Mouse (Mus musculus) limb, embryonic 15.5 days (tissue): ENCODE data around the gene Rgs6. TPM values are rescaled to one million over a fixed set of nuclear protein-coding genes. Genes with fewer than 3 reads are reported as not detected.

Source experiments
- ATAC-seq: fragments of 200-750 bp; cut with Nextera tagmentation; 2 replicates; pipeline ENCODE4 v1.8.0; 2017; ENCODE audit warnings: low read depth, moderate TSS enrichment; ENCODE audit not compliant: insufficient number of reproducible peaks, low FRiP score, low TSS enrichment
- H3K27ac ChIP-seq: fragments of 300-500 bp; sonication (generic); 2 replicates; pipeline ENCODE4 v1.5.1; 2015; ENCODE audit warnings: moderate library complexity, mild to moderate bottlenecking, inconsistent platforms
- H3K27me3 ChIP-seq: fragments of 300-500 bp; sonication (generic); 2 replicates; pipeline ENCODE4 v1.6.1; 2015; ENCODE audit warnings: inconsistent platforms
- H3K36me3 ChIP-seq: fragments of 300-500 bp; sonication (generic); 2 replicates; pipeline ENCODE4 v1.6.1; 2015; ENCODE audit warnings: inconsistent platforms
- H3K4me1 ChIP-seq: fragments of 300-500 bp; sonication (generic); 2 replicates; pipeline ENCODE4 v1.6.1; 2015; ENCODE audit warnings: inconsistent platforms
- H3K4me2 ChIP-seq: fragments of 300-500 bp; sonication (generic); 2 replicates; pipeline ENCODE4 v1.6.1; 2015; ENCODE audit warnings: mild to moderate bottlenecking, inconsistent platforms
- H3K4me3 ChIP-seq: fragments of 300-500 bp; sonication (generic); 2 replicates; pipeline ENCODE4 v1.5.1; 2015; ENCODE audit warnings: mild to moderate bottlenecking, inconsistent platforms
- H3K9ac ChIP-seq: fragments of 300-500 bp; sonication (generic); 2 replicates; pipeline ENCODE4 v1.6.1; 2015; ENCODE audit warnings: inconsistent platforms
- H3K9me3 ChIP-seq: fragments of 300-500 bp; sonication (generic); 2 replicates; pipeline ENCODE4 v1.6.1; 2016; ENCODE audit warnings: inconsistent platforms
- WGBS: fragments of 180-500 bp; shearing (Covaris S2); methylation state at CpG from one replicate; pipeline ENCODE4 v1.1.7; 2015; 5-methylcytosine and 5-hydroxymethylcytosine counted together
- polyA plus RNA-seq: library from polyadenylated mRNA; unstranded; fragments of >200 nt; fragmentation: Nextera tagmentation; extraction: Ambion mirVana; gene quantifications from 2 replicates; pipeline ENCODE4 v1.2.1, GENCODE M21; 2015

The Rgs6 gene
- polyA plus RNA-seq, 1 experiment from 2014 or later: 1.9 TPM

- WGBS: 77% methylated on average over 3 of the region's 3 CpGs
- H3K27me3 ChIP-seq: peaks cover 6% of the 10 kb centered on the region; the same call in 1 of the 2 replicates
- no peak for ATAC-seq
- H3K4me2 ChIP-seq: no peak overlapping the region
- no peak overlapping the region for H3K27ac ChIP-seq
- H3K4me3 ChIP-seq: no peak overlapping the region
- no peaks in the 10 kb centered on the region for H3K9me3 ChIP-seq
- H3K36me3 ChIP-seq: no peaks in the 10 kb centered on the region
- H3K9ac ChIP-seq: no peak overlapping the region
- H3K4me1 ChIP-seq: no peaks in the 10 kb centered on the region
Observed at GRCm38 (mm10) chr12:83110711-83111110, 522.6 kb downstream of the Rgs6 start.

- Histone ChIP-seq H3K4me2 (no peak overlapping the region), H3K4me1 (no peaks in the 10 kb centered on the region), H3K4me3 (no peak overlapping the region), H3K27ac (no peak overlapping the region), H3K27me3 (peaks cover 6% of the 10 kb centered on the region; the same call in 1 of the 2 replicates), H3K9ac (no peak overlapping the region), H3K9me3 (no peaks in the 10 kb centered on the region), H3K36me3 (no peaks in the 10 kb centered on the region)
- WGBS: 83% methylated on average over 5 of the region's 5 CpGs
- no peak for ATAC-seq
Observed at GRCm38 (mm10) chr12:83112283-83112682, 524.2 kb downstream of the Rgs6 start.

- H3K4me2 ChIP-seq: no peak overlapping the region
- H3K36me3 ChIP-seq: no peaks in the 10 kb centered on the region
- WGBS: 79% methylated on average over 6 of the region's 6 CpGs
- no peak overlapping the region for H3K4me3 ChIP-seq
- no peaks in the 10 kb centered on the region for H3K4me1 ChIP-seq
- no peak overlapping the region for H3K9ac ChIP-seq
- no peaks in the 10 kb centered on the region for H3K9me3 ChIP-seq
- peaks cover 6% of the 10 kb centered on the region; the same call in 1 of the 2 replicates for H3K27me3 ChIP-seq
- H3K27ac ChIP-seq: no peak overlapping the region
- ATAC-seq: no peak
Observed at GRCm38 (mm10) chr12:83112901-83113628, 525.0 kb downstream of the Rgs6 start.

- Histone ChIP-seq H3K9ac (no peak overlapping the region), H3K4me2 (no peak overlapping the region), H3K36me3 (no peaks in the 10 kb centered on the region), H3K4me1 (no peaks in the 10 kb centered on the region), H3K27ac (no peak overlapping the region), H3K27me3 (peaks cover 6% of the 10 kb centered on the region; the same call in 1 of the 2 replicates), H3K4me3 (no peak overlapping the region), H3K9me3 (no peaks in the 10 kb centered on the region)
- 32% methylated on average over 3 of the region's 3 CpGs for WGBS
- no peak for ATAC-seq
Observed at GRCm38 (mm10) chr12:83113971-83114370, 525.9 kb downstream of the Rgs6 start.

- Histone ChIP-seq H3K27me3 (peaks cover 6% of the 10 kb centered on the region; the same call in 1 of the 2 replicates), H3K27ac (no peak overlapping the region), H3K9me3 (no peaks in the 10 kb centered on the region), H3K4me2 (no peak overlapping the region), H3K4me1 (no peaks in the 10 kb centered on the region), H3K9ac (no peak overlapping the region), H3K36me3 (no peaks in the 10 kb centered on the region), H3K4me3 (no peak overlapping the region)
- WGBS: 42% methylated on average over 5 of the region's 5 CpGs
- ATAC-seq: no peak
Observed at GRCm38 (mm10) chr12:83114396-83115053, 526.4 kb downstream of the Rgs6 start.

GRCm38 (mm10) chr12:83124111-83124510 is 536.0 kb downstream of the Rgs6 start:
- Histone ChIP-seq H3K9ac (no peak overlapping the region), H3K4me1 (0 out of 2 replicates have a peak, but pooled peaks cover 2% of the 10 kb centered on the region), H3K9me3 (no peaks in the 10 kb centered on the region), H3K36me3 (no peaks in the 10 kb centered on the region), H3K4me2 (no peak overlapping the region), H3K4me3 (no peak overlapping the region), H3K27me3 (no peaks in the 10 kb centered on the region), H3K27ac (no peak overlapping the region)
- ATAC-seq: no peak
- 79% methylated on average over 3 of the region's 3 CpGs for WGBS

GRCm38 (mm10) chr12:83125284-83125683 is 537.2 kb downstream of the Rgs6 start:
- 78% methylated on average over 4 of the region's 4 CpGs for WGBS

GRCm38 (mm10) chr12:83126923-83127322 is 538.8 kb downstream of the Rgs6 start:
- H3K4me1 ChIP-seq: 0 out of 2 replicates have a peak, but pooled peaks cover 2% of the 10 kb centered on the region
- WGBS: 76% methylated on average over 7 of the region's 7 CpGs
- H3K36me3 ChIP-seq: no peaks in the 10 kb centered on the region
- no peaks in the 10 kb centered on the region for H3K9me3 ChIP-seq
- H3K4me3 ChIP-seq: no peak overlapping the region
- ATAC-seq: no peak
- no peaks in the 10 kb centered on the region for H3K27me3 ChIP-seq
- H3K9ac ChIP-seq: no peak overlapping the region
- H3K4me2 ChIP-seq: no peak overlapping the region
- H3K27ac ChIP-seq: no peak overlapping the region

More at GRCm38 (mm10) chr12:83125284-83125683, 537.2 kb downstream of the Rgs6 start:
- no peak overlapping the region for H3K4me3 ChIP-seq
- no peaks in the 10 kb centered on the region for H3K27me3 ChIP-seq
- no peak overlapping the region for H3K4me2 ChIP-seq
- no peaks in the 10 kb centered on the region for H3K36me3 ChIP-seq
- no peak overlapping the region for H3K27ac ChIP-seq
- no peak for ATAC-seq
- H3K9ac ChIP-seq: no peak overlapping the region
- H3K4me1 ChIP-seq: 0 out of 2 replicates have a peak, but pooled peaks cover 2% of the 10 kb centered on the region
- H3K9me3 ChIP-seq: no peaks in the 10 kb centered on the region

GRCm38 (mm10) chr12:83127955-83128354 is 539.9 kb downstream of the Rgs6 start:
- Histone ChIP-seq H3K27me3 (no peaks in the 10 kb centered on the region), H3K4me2 (no peak overlapping the region), H3K36me3 (no peaks in the 10 kb centered on the region), H3K4me1 (0 out of 2 replicates have a peak, but pooled peaks cover 2% of the 10 kb centered on the region), H3K4me3 (no peak overlapping the region), H3K9me3 (no peaks in the 10 kb centered on the region), H3K9ac (no peak overlapping the region), H3K27ac (no peak overlapping the region)
- 43% methylated on average over 6 of the region's 6 CpGs for WGBS
- ATAC-seq: no peak

- Histone ChIP-seq H3K9ac (no peak overlapping the region), H3K27ac (no peak overlapping the region), H3K4me1 (peaks cover 3% of the 10 kb centered on the region; the same call in 1 of the 2 replicates), H3K27me3 (no peaks in the 10 kb centered on the region), H3K36me3 (no peaks in the 10 kb centered on the region), H3K4me2 (no peak overlapping the region), H3K9me3 (no peaks in the 10 kb centered on the region), H3K4me3 (no peak overlapping the region)
- WGBS: 78% methylated on average over 3 of the region's 3 CpGs
- ATAC-seq: no peak
Observed at GRCm38 (mm10) chr12:83128606-83129005, 540.5 kb downstream of the Rgs6 start.

- H3K9ac ChIP-seq: no peak overlapping the region
- no peaks in the 10 kb centered on the region for H3K9me3 ChIP-seq
- no peaks in the 10 kb centered on the region for H3K27me3 ChIP-seq
- no peak overlapping the region for H3K27ac ChIP-seq
- H3K4me3 ChIP-seq: no peak overlapping the region
- WGBS: 79% methylated on average over 4 of the region's 4 CpGs
- peaks cover 8% of the 10 kb centered on the region for H3K4me1 ChIP-seq
- ATAC-seq: no peak
- no peaks in the 10 kb centered on the region for H3K36me3 ChIP-seq
- no peak overlapping the region for H3K4me2 ChIP-seq
Observed at GRCm38 (mm10) chr12:83131405-83131804, 543.3 kb downstream of the Rgs6 start.

- peaks cover 10% of the 10 kb centered on the region for H3K4me1 ChIP-seq
- no peaks in the 10 kb centered on the region for H3K27me3 ChIP-seq
- no peak overlapping the region for H3K4me2 ChIP-seq
- no peaks in the 10 kb centered on the region for H3K9me3 ChIP-seq
- no peak overlapping the region for H3K27ac ChIP-seq
- ATAC-seq: no peak
- H3K4me3 ChIP-seq: no peak overlapping the region
- no peak overlapping the region for H3K9ac ChIP-seq
- no peaks in the 10 kb centered on the region for H3K36me3 ChIP-seq
- WGBS: 48% methylated on average over 6 of the region's 6 CpGs
Observed at GRCm38 (mm10) chr12:83133827-83134226, 545.7 kb downstream of the Rgs6 start.
